Mouse (Mus musculus) layer of hippocampus, adult 8-10 months (tissue): Measurements from ENCODE around the gene Klhl21. TPM values are rescaled to one million over a fixed set of nuclear protein-coding genes. Genes with fewer than 3 reads are reported as not detected.
"Not testable (repeated sequence)": the region's sequence is repeated elsewhere in the genome, so short reads cannot be mapped to it uniquely, and the experiment has no call there.

Source experiments
- DNase-seq, 2 experiments: peaks; one replicate each; pipeline ENCODE4 v3.0.0; 2022; ENCODE audit warnings: low spot score in 2 of 2
- total RNA-seq, 4 experiments: library from RNA; stranded (reverse); gene quantifications; 2 replicates each; pipeline ENCODE4 v1.2.4; 2022

The Klhl21 gene
- total RNA-seq, 4 experiments from 2014 or later, result 19.3 to 24.2 (median 22.0) TPM

GRCm38 (mm10) chr4:152020024-152020423 is 11.4 kb downstream of the Klhl21 start:
- DNase-seq, result no peak

- no peak for DNase-seq
Observed at GRCm38 (mm10) chr4:152021568-152022097, 13.0 kb downstream of the Klhl21 start.

- DNase-seq, result peak in 1 of 2 experiments; percentile 4
Observed at GRCm38 (mm10) chr4:152022506-152022905, 13.9 kb downstream of the Klhl21 start.

- no peak for DNase-seq
Observed at GRCm38 (mm10) chr4:152024525-152024924, 15.9 kb downstream of the Klhl21 start.

- DNase-seq, result no peak
Observed at GRCm38 (mm10) chr4:152026751-152027508, 18.3 kb downstream of the Klhl21 start.

- peak; percentile 96 to 97 for DNase-seq
Observed at GRCm38 (mm10) chr4:152027524-152027923, 18.9 kb downstream of the Klhl21 start, which contains the start of gene Zbtb48. Zbtb48 (minus strand) TSS chr4:152027671.

- no peak for DNase-seq
Observed at GRCm38 (mm10) chr4:152028456-152028855, 19.9 kb downstream of the Klhl21 start.

- no peak for DNase-seq
Observed at GRCm38 (mm10) chr4:152029087-152029486, 20.5 kb downstream of the Klhl21 start.

GRCm38 (mm10) chr4:152029997-152030396 is 21.4 kb downstream of the Klhl21 start:
- no peak for DNase-seq

- DNase-seq, result no peak
Observed at GRCm38 (mm10) chr4:152032922-152033321, 24.3 kb downstream of the Klhl21 start.

GRCm38 (mm10) chr4:152036464-152036863 is 27.9 kb downstream of the Klhl21 start:
- DNase-seq, result not testable (repeated sequence)

GRCm38 (mm10) chr4:152038225-152038984 is 29.8 kb downstream of the Klhl21 start, which contains the start of gene Tas1r1:
Tas1r1 (minus strand) TSS chr4:152038568.
- DNase-seq, result no peak

GRCm38 (mm10) chr4:152038985-152039830 is 30.6 kb downstream of the Klhl21 start, which contains the start of gene Nol9:
Nol9 (plus strand) TSS chr4:152039321.
- peak; percentile 74 to 89 for DNase-seq

GRCm38 (mm10) chr4:152039831-152040310 is 31.3 kb downstream of the Klhl21 start:
- no peak for DNase-seq

- DNase-seq, result no peak
Observed at GRCm38 (mm10) chr4:152041924-152042641, 33.5 kb downstream of the Klhl21 start.

- no peak for DNase-seq
Observed at GRCm38 (mm10) chr4:152043171-152043570, 34.6 kb downstream of the Klhl21 start.

- DNase-seq, result no peak
Observed at GRCm38 (mm10) chr4:152044609-152045008, 36.0 kb downstream of the Klhl21 start.

GRCm38 (mm10) chr4:152062390-152063110 is 53.9 kb downstream of the Klhl21 start:
- no peak for DNase-seq

GRCm38 (mm10) chr4:152067280-152067679 is 58.7 kb downstream of the Klhl21 start:
- no peak for DNase-seq
